In genomic region chr3:152564516-152565113, GRCm38 (mm10) we compare ENCODE assay signal across 24 mouse cellular contexts.
"Had no signal": no experiment of that assay in that cellular context is flagged by ENCODE, and none has a peak within 500 bp of the region (broad histone marks: within the 10 kb centered on the region; RNA-seq: fewer than 3 reads in every experiment).

No protein-coding gene starts in this region.

- H3K4me1 ChIP-seq: hindbrain, embryonic 13.5 days; hindbrain, embryonic 15.5 days had no signal

- DNase-seq: gastrocnemius, adult 2 months; gastrocnemius, postnatal 10 days; gastrocnemius, postnatal 36 days; heart, adult 18-20 months; heart, postnatal 14 days; heart, postnatal 36 days; kidney, adult 18-20 months; kidney, adult 8-10 months; kidney, postnatal 10 days; kidney, postnatal 25 days; kidney, postnatal 4 days; layer of hippocampus, adult 9-11 months; layer of hippocampus, postnatal 36 days; left cerebral cortex, postnatal 4 days had no signal

- ATAC-seq: hindbrain, postnatal 0 days; intestine, embryonic 16.5 days had no signal

- H3K36me3 ChIP-seq: heart, embryonic 10.5 days; heart, embryonic 13.5 days; heart, embryonic 15.5 days; hindbrain, embryonic 13.5 days; hindbrain, embryonic 15.5 days; limb, embryonic 13.5 days; limb, embryonic 15.5 days; liver, embryonic 12.5 days had no signal

- H3K4me3 ChIP-seq: gastrocnemius, adult 2 months; heart, embryonic 10.5 days; heart, embryonic 13.5 days; heart, embryonic 15.5 days; hindbrain, embryonic 13.5 days; hindbrain, embryonic 15.5 days; limb, embryonic 13.5 days; limb, embryonic 15.5 days; liver, embryonic 12.5 days had no signal

- H3K27me3 ChIP-seq: heart, embryonic 13.5 days; heart, embryonic 15.5 days; hindbrain, embryonic 13.5 days; hindbrain, embryonic 15.5 days; limb, embryonic 13.5 days; limb, embryonic 15.5 days; liver, embryonic 12.5 days had no signal

- H3K9me3 ChIP-seq: heart, embryonic 10.5 days; heart, embryonic 13.5 days; heart, embryonic 15.5 days; hindbrain, embryonic 13.5 days; hindbrain, embryonic 15.5 days; limb, embryonic 13.5 days; limb, embryonic 15.5 days; liver, embryonic 12.5 days had no signal

- H3K27ac ChIP-seq: gastrocnemius, adult 2 months; heart, embryonic 10.5 days; heart, embryonic 13.5 days; heart, embryonic 15.5 days; hindbrain, embryonic 13.5 days; hindbrain, embryonic 15.5 days; hindbrain, postnatal 0 days; limb, embryonic 13.5 days; limb, embryonic 15.5 days; liver, embryonic 12.5 days had no signal
